Mouse (Mus musculus) midbrain, embryonic 11.5 days (tissue): ENCODE measurements around the gene Ssbp4. TPM values are rescaled to one million over a fixed set of nuclear protein-coding genes. Genes with fewer than 3 reads are reported as not detected.

Experiments used
- ATAC-seq: fragments of 200-750 bp; cut with Nextera tagmentation; 2 replicates; pipeline ENCODE4 v1.8.0; 2017; ENCODE audit warnings: moderate TSS enrichment, moderate library complexity; ENCODE audit not compliant: low FRiP score
- DNase-seq: peaks from one replicate; pipeline ENCODE4 v3.0.0; 2015; ENCODE audit warnings: low spot score; ENCODE audit errors: missing footprints
- H3K27ac ChIP-seq: fragments of 300-500 bp; sonication (generic); 2 replicates; pipeline ENCODE4 v1.5.1; 2014; ENCODE audit warnings: low read depth, low read length
- H3K27me3 ChIP-seq: fragments of 300-500 bp; sonication (generic); 2 replicates; pipeline ENCODE4 v1.6.1; 2014; ENCODE audit warnings: mild to moderate bottlenecking, low read length, moderate library complexity, mixed read lengths; ENCODE audit not compliant: control insufficient read depth, insufficient read depth
- H3K36me3 ChIP-seq: fragments of 300-500 bp; sonication (generic); 2 replicates; pipeline ENCODE4 v1.6.1; 2014; ENCODE audit warnings: mild to moderate bottlenecking, low read length, moderate library complexity, mixed read lengths; ENCODE audit not compliant: control insufficient read depth, insufficient read depth
- H3K4me1 ChIP-seq: fragments of 300-500 bp; sonication (generic); 2 replicates; pipeline ENCODE4 v1.6.1; 2014; ENCODE audit warnings: low read length; ENCODE audit not compliant: control insufficient read depth, insufficient read depth
- H3K4me2 ChIP-seq: fragments of 300-500 bp; sonication (generic); 2 replicates; pipeline ENCODE4 v1.6.1; 2014; ENCODE audit warnings: mild to moderate bottlenecking, moderate library complexity
- H3K4me3 ChIP-seq: fragments of 300-500 bp; sonication (generic); 2 replicates; pipeline ENCODE4 v1.5.1; 2014; ENCODE audit warnings: low read depth, low read length
- H3K9ac ChIP-seq: fragments of 300-500 bp; sonication (generic); 2 replicates; pipeline ENCODE4 v1.6.1; 2014; ENCODE audit warnings: low read length
- H3K9me3 ChIP-seq: fragments of 300-500 bp; sonication (generic); 2 replicates; pipeline ENCODE4 v1.6.1; 2016; ENCODE audit warnings: low read length; ENCODE audit not compliant: control insufficient read depth
- WGBS: fragments of 180-500 bp; shearing (Covaris S2); extraction: QIAGEN DNeasy Blood & Tissue Kit; methylation state at CpG from one replicate; pipeline ENCODE4 v1.1.7; 2014; 5-methylcytosine and 5-hydroxymethylcytosine counted together
- polyA plus RNA-seq: library from polyadenylated mRNA; unstranded; fragments of >200 nt; fragmentation: Nextera tagmentation; extraction: Ambion mirVana; gene quantifications from 2 replicates; pipeline ENCODE4 v1.2.1, GENCODE M21; 2014

Gene Ssbp4
- polyA plus RNA-seq, 1 experiment from 2014 or later: 96.9 TPM

- Histone ChIP-seq H3K9ac (no peak overlapping the region), H3K9me3 (no peaks in the 10 kb centered on the region), H3K4me1 (no peaks in the 10 kb centered on the region), H3K4me3 (no peak overlapping the region), H3K27ac (no peak overlapping the region), H3K36me3 (peaks cover 3% of the 10 kb centered on the region; the same call in 1 of the 2 replicates), H3K27me3 (no peaks in the 10 kb centered on the region), H3K4me2 (no peak overlapping the region)
- ATAC-seq (no peak), DNase-seq (no peak)
- 84% methylated on average over 6 of the region's 6 CpGs for WGBS
These were observed 37.7 kb downstream of the Ssbp4 start for GRCm38 (mm10) chr8:70570990-70571389.

- no peak overlapping the region for H3K9ac ChIP-seq
- no peak for ATAC-seq
- DNase-seq: peak; percentile 19
- no peaks in the 10 kb centered on the region for H3K27me3 ChIP-seq
- H3K36me3 ChIP-seq: peaks cover 3% of the 10 kb centered on the region; the same call in 1 of the 2 replicates
- H3K4me1 ChIP-seq: no peaks in the 10 kb centered on the region
- H3K27ac ChIP-seq: no peak overlapping the region
- no peak overlapping the region for H3K4me3 ChIP-seq
- H3K9me3 ChIP-seq: no peaks in the 10 kb centered on the region
- H3K4me2 ChIP-seq: no peak overlapping the region
These were observed 38.3 kb downstream of the Ssbp4 start for GRCm38 (mm10) chr8:70570360-70570759.

- DNase-seq (no peak), ATAC-seq (no peak)
- 83% methylated on average over 3 of the region's 3 CpGs for WGBS
- H3K27ac ChIP-seq: no peak overlapping the region
- no peak overlapping the region for H3K9ac ChIP-seq
- no peaks in the 10 kb centered on the region for H3K36me3 ChIP-seq
- no peak overlapping the region for H3K4me2 ChIP-seq
- H3K27me3 ChIP-seq: no peaks in the 10 kb centered on the region
- H3K4me3 ChIP-seq: no peak overlapping the region
- no peaks in the 10 kb centered on the region for H3K4me1 ChIP-seq
- H3K9me3 ChIP-seq: no peaks in the 10 kb centered on the region
These were observed 43.1 kb downstream of the Ssbp4 start for GRCm38 (mm10) chr8:70565561-70565960.

DNA sequence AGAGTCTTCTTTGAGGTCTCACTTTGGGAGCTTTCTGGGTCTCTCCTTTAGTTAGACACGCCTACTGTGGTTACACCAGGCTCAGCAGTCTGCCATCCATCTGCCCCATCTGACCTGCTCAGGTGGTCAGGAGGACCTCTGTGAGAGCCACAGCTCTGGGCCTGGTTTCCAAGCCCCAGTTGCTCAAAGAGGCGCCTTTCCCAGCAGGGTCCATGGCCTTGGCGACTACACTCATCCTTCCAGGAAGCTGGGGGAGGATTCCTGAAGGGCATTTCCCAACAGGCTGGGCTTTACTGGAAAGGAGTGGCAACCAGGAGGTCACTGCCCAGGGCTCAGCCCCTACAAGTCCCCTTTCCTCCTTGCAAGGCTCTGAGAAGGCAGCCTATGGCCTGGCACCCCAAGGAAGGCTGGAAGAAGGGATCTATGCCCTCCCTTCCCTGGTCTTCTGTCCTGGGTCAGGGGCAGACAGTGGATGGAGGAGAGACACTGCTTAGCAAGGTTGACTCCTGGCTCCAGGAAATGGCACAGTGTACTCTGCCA, 43.9 kb downstream of the Ssbp4 start:
- Histone ChIP-seq H3K4me2 (no peak overlapping the region), H3K27me3 (no peaks in the 10 kb centered on the region), H3K27ac (no peak overlapping the region), H3K4me3 (no peak overlapping the region), H3K9me3 (no peaks in the 10 kb centered on the region), H3K4me1 (no peaks in the 10 kb centered on the region), H3K9ac (no peak overlapping the region), H3K36me3 (no peaks in the 10 kb centered on the region)
- 80% methylated on average over 3 of the region's 3 CpGs for WGBS
- ATAC-seq (no peak), DNase-seq (peak; percentile 70)

- Histone ChIP-seq H3K4me2 (no peak overlapping the region), H3K27ac (no peak overlapping the region), H3K4me3 (no peak overlapping the region), H3K9ac (no peak overlapping the region), H3K9me3 (no peaks in the 10 kb centered on the region), H3K36me3 (no peaks in the 10 kb centered on the region), H3K27me3 (no peaks in the 10 kb centered on the region), H3K4me1 (no peaks in the 10 kb centered on the region)
- ATAC-seq (no peak), DNase-seq (no peak)
- 93% methylated on average over 6 of the region's 6 CpGs for WGBS
These were observed 44.8 kb downstream of the Ssbp4 start for GRCm38 (mm10) chr8:70563763-70564387.

GRCm38 (mm10) chr8:70562802-70563201, 45.9 kb downstream of the Ssbp4 start:
- no peak overlapping the region for H3K27ac ChIP-seq
- no peaks in the 10 kb centered on the region for H3K4me1 ChIP-seq
- H3K27me3 ChIP-seq: no peaks in the 10 kb centered on the region
- DNase-seq: no peak
- H3K9ac ChIP-seq: no peak overlapping the region
- no peaks in the 10 kb centered on the region for H3K9me3 ChIP-seq
- H3K4me2 ChIP-seq: no peak overlapping the region
- no peak overlapping the region for H3K4me3 ChIP-seq
- WGBS: 73% methylated on average over 3 of the region's 3 CpGs
- no peaks in the 10 kb centered on the region for H3K36me3 ChIP-seq
- ATAC-seq: no peak

DNA sequence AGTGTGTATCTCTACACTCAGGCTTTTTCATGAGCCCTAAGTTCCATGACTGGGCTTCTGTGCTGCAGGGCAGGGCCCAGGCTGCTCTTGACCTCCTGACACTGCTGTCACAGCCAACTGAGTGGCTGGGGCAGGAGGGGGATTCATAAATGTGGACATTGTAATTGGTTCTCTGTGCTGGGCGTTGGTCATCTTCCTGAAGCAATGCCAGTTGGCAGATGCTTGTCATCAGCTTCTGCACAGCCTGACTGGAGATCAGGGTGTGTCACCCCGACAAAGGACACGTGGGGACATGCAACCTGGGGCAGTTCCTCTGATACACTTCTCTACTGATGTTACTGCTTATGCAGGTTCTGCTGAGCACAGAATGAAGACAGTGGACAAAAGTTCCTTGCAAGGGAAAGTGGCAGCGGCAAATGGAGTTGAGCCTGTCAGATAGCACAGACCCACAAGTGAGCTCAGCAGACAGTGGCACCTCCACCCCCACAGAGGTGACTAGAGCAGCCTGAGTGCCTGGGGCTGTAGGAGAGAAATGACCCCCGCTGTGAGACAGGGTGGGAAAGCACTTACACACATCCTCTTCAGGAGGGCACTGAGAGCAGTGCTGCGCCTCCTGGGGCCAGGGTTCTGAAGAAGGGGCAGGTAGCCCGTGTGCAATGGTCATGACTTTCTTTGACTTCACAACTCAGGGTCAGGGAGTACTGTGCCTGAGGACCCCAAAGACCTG, 46.7 kb downstream of the Ssbp4 start:
- no peak overlapping the region for H3K4me2 ChIP-seq
- H3K9me3 ChIP-seq: no peaks in the 10 kb centered on the region
- ATAC-seq (no peak), DNase-seq (peak; percentile 35)
- no peak overlapping the region for H3K9ac ChIP-seq
- no peaks in the 10 kb centered on the region for H3K4me1 ChIP-seq
- 86% methylated on average over 7 of the region's 7 CpGs for WGBS
- H3K4me3 ChIP-seq: no peak overlapping the region
- H3K27me3 ChIP-seq: no peaks in the 10 kb centered on the region
- no peak overlapping the region for H3K27ac ChIP-seq
- no peaks in the 10 kb centered on the region for H3K36me3 ChIP-seq

DNA sequence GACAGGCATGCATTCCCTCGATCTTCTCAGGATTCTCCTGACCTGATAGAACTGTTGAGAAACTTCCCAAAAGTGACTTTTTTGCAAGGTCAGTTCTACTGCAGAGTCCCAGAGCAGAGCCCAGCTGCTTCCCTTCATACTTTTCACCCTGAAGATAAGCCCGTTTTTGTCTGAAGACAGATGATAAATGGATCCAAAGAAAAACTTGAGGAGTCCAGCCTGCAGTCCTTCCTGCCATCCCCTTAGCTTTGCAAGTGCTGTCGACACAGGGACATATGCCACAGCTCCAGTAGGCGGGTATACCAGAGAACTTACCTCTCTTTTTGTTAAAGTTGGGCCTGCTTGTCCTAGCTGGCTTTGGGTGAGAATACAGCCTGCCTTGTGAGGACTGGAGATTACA, 47.3 kb downstream of the Ssbp4 start:
- no peak overlapping the region for H3K4me2 ChIP-seq
- WGBS: 81% methylated on average over 4 of the region's 4 CpGs
- H3K36me3 ChIP-seq: no peaks in the 10 kb centered on the region
- no peaks in the 10 kb centered on the region for H3K9me3 ChIP-seq
- ATAC-seq (no peak), DNase-seq (no peak)
- H3K27ac ChIP-seq: no peak overlapping the region
- no peaks in the 10 kb centered on the region for H3K4me1 ChIP-seq
- no peaks in the 10 kb centered on the region for H3K27me3 ChIP-seq
- H3K9ac ChIP-seq: no peak overlapping the region
- no peak overlapping the region for H3K4me3 ChIP-seq

GRCm38 (mm10) chr8:70560564-70560963, 48.1 kb downstream of the Ssbp4 start:
- no peak overlapping the region for H3K9ac ChIP-seq
- WGBS: 67% methylated on average over 3 of the region's 3 CpGs
- no peaks in the 10 kb centered on the region for H3K4me1 ChIP-seq
- H3K27me3 ChIP-seq: no peaks in the 10 kb centered on the region
- no peak for DNase-seq
- ATAC-seq: no peak
- H3K4me3 ChIP-seq: no peak overlapping the region
- H3K4me2 ChIP-seq: no peak overlapping the region
- no peaks in the 10 kb centered on the region for H3K36me3 ChIP-seq
- no peaks in the 10 kb centered on the region for H3K9me3 ChIP-seq
- no peak overlapping the region for H3K27ac ChIP-seq
